Mouse (Mus musculus) ES-E14 (cell line): ENCODE measurements at regions not wholly inside any gene's neighbourhood (a gene's known extent, or its start where the extent isn't known, plus 50 kb on each side); places are given as distances from the start of the nearest gene placed in this dataset.

ENCODE experiments used
- CHD2 ChIP-seq: IDR thresholded peaks from 2 replicates; pipeline ENCODE4 v1.6.1; 2014; ENCODE audit warnings: mild to moderate bottlenecking, low read depth, low read length, inconsistent platforms
- HCFC1 ChIP-seq: IDR thresholded peaks from 2 replicates; pipeline ENCODE4 v1.6.1; 2012; ENCODE audit warnings: low read length, inconsistent platforms, borderline replicate concordance; ENCODE audit not compliant: insufficient read depth

DNA sequence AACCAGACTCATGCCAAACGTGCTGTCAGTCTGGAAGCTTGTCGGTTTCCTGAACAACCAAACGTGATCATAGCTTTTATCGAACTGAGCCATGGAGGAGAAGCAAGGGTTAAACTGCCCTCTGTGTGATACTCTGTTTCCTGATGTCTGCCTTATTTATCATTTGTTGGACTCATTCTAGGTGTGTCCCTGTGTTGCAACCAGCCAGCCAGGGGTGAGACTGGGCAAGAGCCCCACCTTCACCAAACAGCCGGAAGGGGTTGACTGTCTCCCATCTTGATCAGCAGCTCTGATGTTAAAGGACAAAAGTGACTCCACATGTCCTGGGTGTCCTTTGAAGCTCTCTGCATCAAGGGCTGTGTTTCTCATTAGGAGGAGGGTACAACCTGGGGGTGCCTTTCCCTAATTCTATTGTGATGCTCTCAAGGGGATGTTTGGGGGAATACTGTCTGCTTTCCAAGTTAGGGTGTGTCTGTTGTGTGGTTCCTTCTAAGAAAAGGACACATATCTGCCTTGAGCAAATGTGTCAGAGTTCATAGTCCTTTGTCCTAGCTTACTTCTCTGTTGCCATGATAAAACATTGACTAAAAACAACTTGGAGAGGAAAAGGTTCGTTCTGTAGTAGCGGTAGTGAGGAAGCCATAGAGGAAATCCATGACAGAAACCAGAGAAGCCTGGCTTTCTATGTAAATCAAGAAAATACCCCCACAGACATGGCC is 67.0 kb upstream of the Rbm19 start:
- TF ChIP-seq CHD2 (no peak), HCFC1 (no peak)
